ENCODE assay signal across 27 mouse cellular contexts in the genomic region with DNA sequence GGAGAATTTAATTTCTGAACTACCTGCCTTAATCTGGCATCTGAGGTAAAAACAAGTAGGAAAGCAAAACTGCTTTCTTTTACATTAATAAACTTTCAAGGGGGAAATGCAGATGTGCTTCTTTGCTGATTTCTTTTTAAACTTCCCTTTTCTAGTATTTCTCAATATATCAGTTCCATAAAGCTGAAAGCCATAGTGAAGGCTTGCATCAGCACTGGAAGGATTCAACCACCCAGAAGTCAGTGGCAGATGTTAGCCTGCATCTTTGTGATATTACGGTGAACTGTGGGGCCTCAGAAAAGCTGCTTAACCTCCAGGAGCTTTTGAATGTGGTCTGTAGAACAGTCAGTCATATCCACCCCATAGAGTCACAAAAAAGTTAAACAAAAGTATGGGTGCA. TPM values are rescaled to one million over a fixed set of nuclear protein-coding genes. Genes with fewer than 3 reads are reported as not detected.
DNase-seq lines count a peak whose midpoint lies in the region; ATAC-seq and TF ChIP-seq lines count a peak whose summit lies in the region.
"Had no signal": no experiment of that assay in that cellular context is flagged by ENCODE, and none has a peak within 500 bp of the region (broad histone marks: within the 10 kb centered on the region; RNA-seq: fewer than 3 reads in every experiment).

No protein-coding gene starts in this region.

- TF ChIP-seq POLR2A in bone marrow macrophage, adult 2 months (IDR thresholded peaks at IDR 0.05; ENCODE audit: borderline replicate concordance, low read depth, low read length): no peak

- H3K4me3 ChIP-seq in bone marrow macrophage, adult 2 months (ENCODE audit: insufficient read depth, low read length): no peak overlapping the region
- no peak overlapping the region for H3K4me3 ChIP-seq in embryonic facial prominence, embryonic 10.5 days
- H3K4me3 ChIP-seq: embryonic facial prominence, embryonic 12.5 days; embryonic facial prominence, embryonic 15.5 days; gastrocnemius, adult 2 months; heart, embryonic 12.5 days; heart, embryonic 15.5 days; hindbrain, embryonic 15.5 days had no signal

- peak overlapping the region; percentile 50 for H3K27ac ChIP-seq in bone marrow macrophage, adult 2 months (ENCODE audit: insufficient read depth, low read depth, low read length)
- no peak overlapping the region for H3K27ac ChIP-seq in embryonic facial prominence, embryonic 10.5 days (replicated peaks)
- H3K27ac ChIP-seq: embryonic facial prominence, embryonic 12.5 days; embryonic facial prominence, embryonic 15.5 days; gastrocnemius, adult 2 months; heart, embryonic 15.5 days; hindbrain, embryonic 15.5 days had no signal

- DNase-seq in kidney, postnatal 10 days: no peak
- DNase-seq in right cerebral cortex, postnatal 36 days (ENCODE audit: low spot score in 2 of 2): no peak
- DNase-seq in embryonic facial prominence, embryonic 10.5 days (ENCODE audit: low spot score): no peak
- no peak for DNase-seq in lung, adult 18-20 months
- DNase-seq: adrenal gland, postnatal 10 days; adrenal gland, postnatal 36 days; cerebellum, adult 11 months; cerebellum, adult 2 months; cerebellum, adult 9-11 months; cerebellum, postnatal 36 days; forebrain, postnatal 0 days; gastrocnemius, adult 2 months; gastrocnemius, postnatal 14 days; heart, adult 18-20 months; heart, postnatal 10 days; heart, postnatal 36 days had no signal

- H3K9me3 ChIP-seq in embryonic facial prominence, embryonic 10.5 days: no peaks in the 10 kb centered on the region
- H3K9me3 ChIP-seq: embryonic facial prominence, embryonic 12.5 days; embryonic facial prominence, embryonic 15.5 days; heart, embryonic 12.5 days; heart, embryonic 15.5 days; hindbrain, embryonic 15.5 days had no signal

- WGBS in embryonic facial prominence, embryonic 10.5 days: 91% methylated on average over 1 of the region's 1 CpGs

- no peaks in the 10 kb centered on the region for H3K27me3 ChIP-seq in embryonic facial prominence, embryonic 10.5 days (replicated peaks; ENCODE audit: low read depth, poor library complexity, severe bottlenecking)
- H3K27me3 ChIP-seq: embryonic facial prominence, embryonic 12.5 days; embryonic facial prominence, embryonic 15.5 days; heart, embryonic 12.5 days; heart, embryonic 15.5 days; hindbrain, embryonic 15.5 days had no signal

- H3K4me1 ChIP-seq in bone marrow macrophage, adult 2 months (ENCODE audit: control insufficient read depth, insufficient read depth, low read length): peaks cover 33% of the 10 kb centered on the region
- H3K4me1 ChIP-seq in embryonic facial prominence, embryonic 10.5 days: no peaks in the 10 kb centered on the region
- H3K4me1 ChIP-seq: embryonic facial prominence, embryonic 12.5 days; embryonic facial prominence, embryonic 15.5 days; heart, embryonic 12.5 days; heart, embryonic 15.5 days; hindbrain, embryonic 15.5 days had no signal

- TF ChIP-seq CTCF in bone marrow macrophage, adult 2 months (IDR thresholded peaks at IDR 0.05; ENCODE audit: low read depth, low read length): no peak

- H3K36me3 ChIP-seq in embryonic facial prominence, embryonic 10.5 days (replicated peaks): no peaks in the 10 kb centered on the region
- H3K36me3 ChIP-seq: embryonic facial prominence, embryonic 12.5 days; embryonic facial prominence, embryonic 15.5 days; heart, embryonic 12.5 days; heart, embryonic 15.5 days; hindbrain, embryonic 15.5 days had no signal

- ATAC-seq in granulocyte monocyte progenitor cell, adult 5-6 weeks (replicated peaks; ENCODE audit: poor library complexity, severe bottlenecking): peak; percentile 90
- peak; percentile 81 for ATAC-seq in megakaryocyte, adult 5-6 weeks (ENCODE audit: poor library complexity, severe bottlenecking)
- peak; percentile 86 for ATAC-seq in monocyte, adult 5-6 weeks (replicated peaks; ENCODE audit: insufficient number of reproducible peaks, low FRiP score, low TSS enrichment, poor library complexity, severe bottlenecking)
- ATAC-seq: forebrain, postnatal 0 days; Patski had no signal

RNA-seq across cellular contexts. Expression of a gene that starts 2.3 kb away (rescaled TPM):
- polyA plus RNA-seq in bone marrow macrophage, adult 2 months (2012; ENCODE audit: insufficient read depth, insufficient read length, missing spikeins): 1.2 and 1.8 TPM in 2 replicates
- total RNA-seq in granulocyte monocyte progenitor cell, adult 5-6 weeks (2014; fragmentation: Nextera tagmentation): not detected in 2 replicates
- total RNA-seq in granulocyte monocyte progenitor cell, adult 5-6 weeks (2017): 0.22 and 0.46 TPM in 2 replicates
- total RNA-seq in megakaryocyte, adult 5-6 weeks (2015): 38.0 and 40.7 TPM in 2 replicates
- 9.6 and 13.5 TPM in 2 replicates for total RNA-seq in megakaryocyte, adult 5-6 weeks (2017)
- 0.97 to 14.0 TPM (median 2.9 TPM) in 3 replicates for total RNA-seq in monocyte, adult 5-6 weeks (2017)
- 0.25 TPM in 1 of 2 replicates, not detected in the other for polyA plus RNA-seq in embryonic facial prominence, embryonic 10.5 days (2016; fragmentation: Nextera tagmentation; extraction: Ambion mirVana)
- total RNA-seq: gastrocnemius, adult 2 months; gastrocnemius, postnatal 14 days had no signal
- polyA plus RNA-seq: hindbrain, embryonic 11.5 days; hindbrain, embryonic 15.5 days had no signal
